Mouse (Mus musculus) forebrain, embryonic 11.5 days (tissue): Measurements from ENCODE around the gene Vipr1. TPM values are rescaled to one million over a fixed set of nuclear protein-coding genes. Genes with fewer than 3 reads are reported as not detected.
A peak's percentile ranks its signal among the peaks of the same experiment; 100 is the strongest.

Experiments
- ATAC-seq: fragments of 200-750 bp; cut with Nextera tagmentation; replicated peaks from 2 replicates; pipeline ENCODE4 v1.8.0; 2017; ENCODE audit warnings: moderate TSS enrichment; ENCODE audit not compliant: low FRiP score
- DNase-seq: peaks from one replicate; pipeline ENCODE4 v3.0.0-alpha.2; 2017; ENCODE audit warnings: low spot score
- H3K27ac ChIP-seq: fragments of 300-500 bp; sonication (generic); 2 replicates; pipeline ENCODE4 v1.5.1; 2014; ENCODE audit warnings: low read depth, low read length
- H3K27me3 ChIP-seq: fragments of 300-500 bp; sonication (generic); 2 replicates; pipeline ENCODE4 v1.6.1; 2014; ENCODE audit warnings: mild to moderate bottlenecking, low read length, mixed read lengths; ENCODE audit not compliant: control insufficient read depth, insufficient read depth
- H3K36me3 ChIP-seq: fragments of 300-500 bp; sonication (generic); 2 replicates; pipeline ENCODE4 v1.6.1; 2014; ENCODE audit warnings: mild to moderate bottlenecking, low read length, moderate library complexity, mixed read lengths; ENCODE audit not compliant: control insufficient read depth, insufficient read depth
- H3K4me1 ChIP-seq: fragments of 300-500 bp; sonication (generic); replicated peaks from 2 replicates; pipeline ENCODE4 v1.6.1; 2014; ENCODE audit warnings: low read length, mixed read lengths; ENCODE audit not compliant: control insufficient read depth, insufficient read depth
- H3K4me2 ChIP-seq: fragments of 300-500 bp; sonication (generic); 2 replicates; pipeline ENCODE4 v1.6.1; 2014; ENCODE audit warnings: low read depth, mild to moderate bottlenecking, low read length, moderate library complexity, mixed read lengths; ENCODE audit not compliant: severe bottlenecking
- H3K4me3 ChIP-seq: fragments of 300-500 bp; sonication (generic); 2 replicates; pipeline ENCODE4 v1.5.1; 2014; ENCODE audit warnings: low read depth, low read length
- H3K9ac ChIP-seq: fragments of 300-500 bp; sonication (generic); 2 replicates; pipeline ENCODE4 v1.6.1; 2014; ENCODE audit warnings: low read length
- H3K9me3 ChIP-seq: fragments of 300-500 bp; sonication (generic); 2 replicates; pipeline ENCODE4 v1.6.1; 2016; ENCODE audit warnings: low read length, mixed read lengths; ENCODE audit not compliant: control insufficient read depth
- WGBS: fragments of 180-500 bp; shearing (Covaris S2); extraction: QIAGEN DNeasy Blood & Tissue Kit; methylation state at CpG from one replicate; pipeline ENCODE4 v1.1.7; 2014; 5-methylcytosine and 5-hydroxymethylcytosine counted together
- polyA plus RNA-seq: library from polyadenylated mRNA; unstranded; fragments of >200 nt; fragmentation: Nextera tagmentation; extraction: Ambion mirVana; gene quantifications from 2 replicates; pipeline ENCODE4 v1.2.1, GENCODE M21; 2014

The Vipr1 gene
- polyA plus RNA-seq, 1 experiment from 2014 or later, result 0.59 TPM

DNA sequence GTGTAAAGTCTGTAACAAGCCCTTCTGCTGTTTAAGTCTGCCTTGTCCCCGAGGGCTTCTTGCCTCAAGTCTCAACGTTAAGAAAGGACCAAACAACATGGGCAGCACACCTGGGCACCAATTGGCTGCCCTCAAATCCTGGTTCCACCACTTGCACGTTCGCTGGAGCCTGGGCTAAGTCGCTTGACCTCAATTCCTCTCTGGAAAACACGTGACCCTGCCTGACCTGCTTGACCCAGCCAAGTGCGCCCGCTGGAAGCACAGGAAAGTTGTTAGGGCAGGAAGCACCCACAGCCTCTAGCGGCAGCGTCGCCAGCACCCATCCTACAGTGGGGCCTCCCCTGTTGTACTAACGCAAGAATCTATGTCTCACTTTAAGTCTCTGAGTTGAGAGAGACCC lies 52.2 kb downstream of the Vipr1 start:
- ATAC-seq (no peak), DNase-seq (no peak)
- Histone ChIP-seq H3K4me1 (peaks cover 5% of the 10 kb centered on the region; the same call in 1 of the 2 replicates), H3K27ac (no peak overlapping the region), H3K4me3 (no peak overlapping the region), H3K27me3 (no peaks in the 10 kb centered on the region), H3K9me3 (no peaks in the 10 kb centered on the region), H3K36me3 (no peaks in the 10 kb centered on the region; the same call in 1 of the 2 replicates), H3K4me2 (no peak overlapping the region), H3K9ac (no peak overlapping the region)
- WGBS, result 78% methylated on average over 12 of the region's 12 CpGs

DNA sequence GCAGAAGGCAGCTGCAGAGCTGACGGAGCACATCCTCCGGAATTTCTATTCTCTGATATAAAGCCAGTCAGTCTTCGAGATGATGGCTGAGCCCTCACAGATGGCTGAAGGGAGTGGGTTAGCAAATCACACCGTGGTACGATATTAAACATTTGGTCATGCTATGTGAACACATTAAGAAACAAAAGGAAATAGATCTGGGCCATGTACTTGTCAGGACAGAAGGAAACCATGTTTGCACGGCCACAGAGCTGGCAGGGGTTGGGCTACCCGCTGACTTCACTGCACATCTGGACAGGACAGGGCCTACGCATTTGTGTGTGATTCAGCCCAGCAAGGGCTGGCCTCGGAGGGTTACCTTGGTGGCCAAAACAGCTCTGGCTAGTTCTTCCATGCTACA lies 54.1 kb downstream of the Vipr1 start:
- no peak overlapping the region for H3K27ac ChIP-seq
- H3K36me3 ChIP-seq, result no peaks in the 10 kb centered on the region; the same call in 1 of the 2 replicates
- no peak overlapping the region for H3K4me3 ChIP-seq
- no peaks in the 10 kb centered on the region for H3K27me3 ChIP-seq
- ATAC-seq (no peak), DNase-seq (no peak)
- WGBS, result 94% methylated on average over 9 of the region's 9 CpGs
- H3K9ac ChIP-seq, result no peak overlapping the region
- H3K9me3 ChIP-seq, result no peaks in the 10 kb centered on the region
- no peak overlapping the region for H3K4me2 ChIP-seq
- H3K4me1 ChIP-seq, result no peaks in the 10 kb centered on the region

GRCm38 (mm10) chr9:121697150-121698049 lies 54.9 kb downstream of the Vipr1 start:
- Histone ChIP-seq H3K36me3 (no peaks in the 10 kb centered on the region; the same call in 1 of the 2 replicates), H3K9ac (no peak overlapping the region)
- no peak for DNase-seq

DNA sequence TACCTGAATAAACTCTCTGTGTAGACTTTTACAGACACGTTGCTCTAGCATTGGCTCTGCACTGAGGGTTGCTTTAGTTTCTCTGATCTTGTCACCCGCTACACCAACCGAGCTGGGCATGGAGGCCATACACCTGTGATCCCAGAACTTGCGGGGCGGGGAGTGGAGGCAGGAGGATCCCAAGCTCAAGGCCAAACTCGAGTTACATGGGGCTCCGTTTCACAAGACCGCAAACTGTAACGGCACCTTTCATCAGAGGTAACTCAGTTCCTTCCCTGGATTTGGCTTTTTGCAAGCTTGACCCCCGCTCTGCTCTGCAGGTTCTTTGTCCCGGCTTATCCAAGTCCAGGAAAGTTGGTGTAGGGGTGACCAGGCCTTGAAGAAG lies 61.7 kb downstream of the Vipr1 start:
- no peak for ATAC-seq
- H3K27ac ChIP-seq, result peak overlapping the region; percentile 34; the same call in 1 of the 2 replicates
- WGBS, result 41% methylated on average over 11 of the region's 11 CpGs

More at GRCm38 (mm10) chr9:121697150-121698049, 54.9 kb downstream of the Vipr1 start:
- H3K9me3 ChIP-seq, result no peaks in the 10 kb centered on the region
- H3K4me3 ChIP-seq, result no peak overlapping the region
- H3K4me1 ChIP-seq, result no peaks in the 10 kb centered on the region
- H3K27me3 ChIP-seq, result no peaks in the 10 kb centered on the region
- WGBS, result 96% methylated on average over 1 of the region's 1 CpGs
- H3K27ac ChIP-seq, result no peak overlapping the region
- no peak; the same call in 1 of the 2 replicates for ATAC-seq
- no peak overlapping the region for H3K4me2 ChIP-seq

GRCm38 (mm10) chr9:121704646-121705625 lies 62.4 kb downstream of the Vipr1 start, which contains the start of gene Sec22c:
Sec22c (minus strand) TSS chr9:121705490.
- peak within 1 kb of the TSS; percentile 83 for H3K4me3 ChIP-seq
- DNase-seq (peak; percentile 93), ATAC-seq (peak; percentile 99)
- peaks cover 14% of the 10 kb centered on the region; the same call in 1 of the 2 replicates for H3K4me1 ChIP-seq
- H3K36me3 ChIP-seq, result no peaks in the 10 kb centered on the region; the same call in 1 of the 2 replicates
- H3K9ac ChIP-seq, result peak within 1 kb of the TSS; percentile 83
- WGBS, result 2% methylated on average over 69 of the region's 69 CpGs
- peak within 1 kb of the TSS; percentile 96 for H3K4me2 ChIP-seq
- peak within 1 kb of the TSS; percentile 50 for H3K27ac ChIP-seq
- no peaks in the 10 kb centered on the region for H3K9me3 ChIP-seq
- no peaks in the 10 kb centered on the region for H3K27me3 ChIP-seq

More for the DNA sequence above, 61.7 kb downstream of the Vipr1 start:
- H3K9me3 ChIP-seq, result no peaks in the 10 kb centered on the region
- H3K27me3 ChIP-seq, result no peaks in the 10 kb centered on the region
- peak overlapping the region; percentile 96 for H3K4me2 ChIP-seq
- H3K36me3 ChIP-seq, result no peaks in the 10 kb centered on the region; the same call in 1 of the 2 replicates
- peak overlapping the region; percentile 83 for H3K4me3 ChIP-seq
- DNase-seq, result no peak
- H3K4me1 ChIP-seq, result peaks cover 11% of the 10 kb centered on the region; the same call in 1 of the 2 replicates
- peak overlapping the region; percentile 83 for H3K9ac ChIP-seq

DNA sequence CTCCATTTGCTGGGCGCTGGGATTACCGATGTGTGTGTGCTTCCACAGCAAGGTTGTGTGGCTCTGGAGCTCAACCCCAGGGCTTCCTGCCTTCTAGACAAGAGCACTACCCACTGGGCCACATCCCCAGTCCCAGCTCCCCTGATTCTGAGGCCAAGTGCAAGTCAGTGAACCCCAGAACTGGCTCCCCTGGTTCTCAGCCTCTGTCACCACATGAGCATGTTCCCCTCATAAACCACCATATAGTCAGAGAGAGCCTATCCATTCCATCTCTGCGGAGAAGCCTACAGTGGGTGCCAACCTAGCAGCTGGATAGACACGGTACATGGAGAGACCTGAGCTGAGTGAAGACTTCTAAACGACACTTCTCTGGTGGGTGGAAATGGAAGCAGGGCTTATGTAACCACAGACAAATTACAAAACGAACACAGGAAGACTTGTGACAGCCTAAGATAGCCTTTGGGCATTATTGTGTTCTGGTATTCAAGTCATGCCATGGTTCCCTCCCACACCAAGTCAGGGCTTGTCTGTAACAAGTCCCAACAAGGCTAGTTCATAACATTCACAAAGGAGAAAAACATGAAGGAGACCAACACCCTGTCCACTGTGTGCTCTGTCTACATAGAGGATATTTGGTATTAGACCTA lies 63.6 kb downstream of the Vipr1 start:
- DNase-seq (no peak), ATAC-seq (no peak)
- 76% methylated on average over 6 of the region's 6 CpGs for WGBS

GRCm38 (mm10) chr9:121707801-121708200 lies 65.3 kb downstream of the Vipr1 start:
- WGBS, result 73% methylated on average over 6 of the region's 6 CpGs
- peaks cover 14% of the 10 kb centered on the region; the same call in 1 of the 2 replicates for H3K4me1 ChIP-seq

More for the DNA sequence above, 63.6 kb downstream of the Vipr1 start:
- no peak overlapping the region for H3K27ac ChIP-seq
- no peak overlapping the region for H3K4me2 ChIP-seq
- H3K4me3 ChIP-seq, result no peak overlapping the region
- peaks cover 14% of the 10 kb centered on the region; the same call in 1 of the 2 replicates for H3K4me1 ChIP-seq
- H3K27me3 ChIP-seq, result no peaks in the 10 kb centered on the region
- H3K9me3 ChIP-seq, result no peaks in the 10 kb centered on the region
- H3K36me3 ChIP-seq, result no peaks in the 10 kb centered on the region
- H3K9ac ChIP-seq, result no peak overlapping the region

More at GRCm38 (mm10) chr9:121707801-121708200, 65.3 kb downstream of the Vipr1 start:
- Histone ChIP-seq H3K4me2 (no peak overlapping the region), H3K9me3 (no peaks in the 10 kb centered on the region), H3K4me3 (no peak overlapping the region), H3K9ac (no peak overlapping the region), H3K27me3 (no peaks in the 10 kb centered on the region), H3K27ac (no peak overlapping the region), H3K36me3 (no peaks in the 10 kb centered on the region)
- DNase-seq (no peak), ATAC-seq (no peak)
